Mouse (Mus musculus) heart, embryonic 15.5 days (tissue): Measurements from ENCODE around the gene AC131692.1. TPM values are rescaled to one million over a fixed set of nuclear protein-coding genes. Genes with fewer than 3 reads are reported as not detected.

ENCODE experiments used
- ATAC-seq: fragments of 200-750 bp; cut with Nextera tagmentation; replicated peaks from 2 replicates; pipeline ENCODE4 v1.8.0; 2017; ENCODE audit warnings: low read depth, moderate TSS enrichment; ENCODE audit not compliant: insufficient number of reproducible peaks, insufficient read depth, low FRiP score
- H3K27ac ChIP-seq: fragments of 300-500 bp; sonication (generic); 2 replicates; pipeline ENCODE4 v1.5.1; 2015; ENCODE audit warnings: mild to moderate bottlenecking, inconsistent platforms
- H3K27me3 ChIP-seq: fragments of 300-500 bp; sonication (generic); 2 replicates; pipeline ENCODE4 v1.6.1; 2015; ENCODE audit warnings: inconsistent platforms
- H3K36me3 ChIP-seq: fragments of 300-500 bp; sonication (generic); 2 replicates; pipeline ENCODE4 v1.6.1; 2015; ENCODE audit warnings: mild to moderate bottlenecking, inconsistent platforms
- H3K4me1 ChIP-seq: fragments of 300-500 bp; sonication (generic); replicated peaks from 2 replicates; pipeline ENCODE4 v1.6.1; 2015; ENCODE audit warnings: inconsistent platforms
- H3K4me2 ChIP-seq: fragments of 300-500 bp; sonication (generic); 2 replicates; pipeline ENCODE4 v1.6.1; 2015; ENCODE audit warnings: inconsistent platforms, mild to moderate bottlenecking, moderate library complexity
- H3K4me3 ChIP-seq: fragments of 300-500 bp; sonication (generic); 2 replicates; pipeline ENCODE4 v1.5.1; 2015; ENCODE audit warnings: mild to moderate bottlenecking, inconsistent platforms
- H3K9ac ChIP-seq: fragments of 300-500 bp; sonication (generic); 2 replicates; pipeline ENCODE4 v1.6.1; 2015; ENCODE audit warnings: mild to moderate bottlenecking, inconsistent platforms
- H3K9me3 ChIP-seq: fragments of 300-500 bp; sonication (generic); replicated peaks from 2 replicates; pipeline ENCODE4 v1.6.1; 2016; ENCODE audit warnings: inconsistent platforms
- WGBS: fragments of 180-500 bp; shearing (Covaris S2); methylation state at CpG from one replicate; pipeline ENCODE4 v1.1.7; 2015; ENCODE audit warnings: mixed read lengths; 5-methylcytosine and 5-hydroxymethylcytosine counted together
- polyA plus RNA-seq: library from polyadenylated mRNA; unstranded; fragments of >200 nt; fragmentation: Nextera tagmentation; extraction: Ambion mirVana; gene quantifications from 2 replicates; pipeline ENCODE4 v1.2.1, GENCODE M21; 2015

The AC131692.1 gene
- polyA plus RNA-seq, 1 experiment from 2014 or later: 0.20 TPM

DNA sequence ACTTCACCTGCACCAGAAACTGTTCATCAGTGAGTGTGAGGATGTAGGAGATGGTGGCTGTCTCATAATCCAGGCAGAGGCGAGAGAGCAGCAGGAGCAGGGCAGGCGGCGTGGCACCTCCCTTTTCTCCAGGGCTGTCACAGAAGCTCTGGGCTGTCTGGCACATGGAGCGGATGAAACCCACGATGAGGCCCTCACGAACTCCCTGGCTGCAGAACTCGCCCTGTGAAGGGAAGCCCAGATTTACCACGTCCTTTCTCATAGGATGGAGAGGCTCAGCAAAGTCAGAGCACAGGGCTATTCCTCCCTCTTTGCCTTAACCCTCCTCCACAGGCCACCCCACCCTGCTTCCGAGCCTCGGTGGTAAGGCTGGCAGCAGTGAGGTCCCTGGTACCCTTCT is 24.4 kb upstream of the AC131692.1 start:
- no peak for ATAC-seq
- peaks cover 20% of the 10 kb centered on the region for H3K4me1 ChIP-seq

DNA sequence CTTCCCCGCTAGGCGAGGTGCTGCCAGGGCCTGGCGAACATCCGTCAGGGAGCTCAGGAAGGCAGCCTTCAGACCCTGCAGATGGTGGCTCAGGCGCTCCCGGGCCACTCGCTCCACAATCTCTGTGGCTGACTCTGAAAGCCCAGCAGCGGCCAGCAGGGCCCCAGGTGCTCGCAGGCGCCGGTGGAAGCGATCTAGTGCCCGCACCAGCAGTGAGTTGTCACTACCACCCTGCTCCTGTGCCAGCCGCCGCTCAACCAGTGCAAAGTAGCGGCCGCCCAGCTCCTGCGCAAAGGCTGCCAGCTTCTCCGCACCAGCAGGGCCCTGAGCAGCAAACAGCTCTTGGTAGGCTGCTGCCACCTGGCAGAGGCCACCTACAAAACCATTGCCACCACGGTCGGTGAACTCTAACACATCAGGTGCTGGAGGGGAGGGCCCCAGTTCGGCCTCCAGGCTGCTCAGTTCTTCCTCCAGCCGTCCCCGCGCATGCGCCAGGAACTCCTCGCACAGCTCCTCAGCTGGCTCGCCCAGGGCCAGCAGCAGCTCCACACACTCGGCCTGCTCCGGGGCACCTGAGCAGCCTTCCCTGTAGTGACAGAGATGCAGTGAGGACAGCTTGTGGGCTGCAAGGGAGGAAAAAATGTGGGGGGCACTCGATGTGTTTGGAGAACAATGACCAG is 23.5 kb upstream of the AC131692.1 start:
- Histone ChIP-seq H3K4me2 (no peak overlapping the region), H3K27me3 (no peaks in the 10 kb centered on the region), H3K4me3 (no peak overlapping the region), H3K9me3 (no peaks in the 10 kb centered on the region), H3K9ac (no peak overlapping the region), H3K4me1 (peaks cover 24% of the 10 kb centered on the region), H3K27ac (no peak overlapping the region), H3K36me3 (peaks cover 44% of the 10 kb centered on the region; the same call in 1 of the 2 replicates)
- ATAC-seq: no peak
- WGBS: 85% methylated on average over 31 of the region's 31 CpGs

More for the DNA sequence above, 24.4 kb upstream of the AC131692.1 start:
- no peaks in the 10 kb centered on the region for H3K27me3 ChIP-seq
- H3K9ac ChIP-seq: no peak overlapping the region
- no peak overlapping the region for H3K4me2 ChIP-seq
- H3K4me3 ChIP-seq: no peak overlapping the region
- peaks cover 40% of the 10 kb centered on the region; the same call in 1 of the 2 replicates for H3K36me3 ChIP-seq
- no peaks in the 10 kb centered on the region for H3K9me3 ChIP-seq
- 88% methylated on average over 10 of the region's 10 CpGs for WGBS
- no peak overlapping the region for H3K27ac ChIP-seq

DNA sequence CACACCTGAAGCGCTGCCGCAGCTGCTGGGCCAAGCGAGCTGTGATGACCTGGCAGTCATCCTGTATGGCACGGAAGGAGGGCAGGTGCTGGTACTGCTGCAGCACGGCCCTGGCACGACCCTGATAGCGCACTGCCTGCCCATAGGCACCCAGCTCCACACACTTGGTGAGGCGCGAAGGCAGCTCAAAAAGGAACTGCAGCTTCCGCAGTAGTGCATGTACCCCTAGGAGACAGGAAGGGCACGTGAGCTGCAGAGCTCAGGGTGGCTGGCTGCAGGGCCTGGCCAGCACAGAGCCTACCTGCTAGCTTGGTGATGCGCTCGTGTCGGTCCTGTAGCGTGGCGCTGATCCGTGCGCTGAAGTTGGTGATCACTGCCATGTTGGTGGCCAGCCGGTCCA is 23.0 kb upstream of the AC131692.1 start:
- Histone ChIP-seq H3K36me3 (peaks cover 44% of the 10 kb centered on the region; the same call in 1 of the 2 replicates), H3K4me2 (no peak overlapping the region), H3K9ac (no peak overlapping the region), H3K9me3 (no peaks in the 10 kb centered on the region), H3K27ac (no peak overlapping the region), H3K4me1 (peaks cover 28% of the 10 kb centered on the region), H3K27me3 (no peaks in the 10 kb centered on the region), H3K4me3 (no peak overlapping the region)
- WGBS: 91% methylated on average over 19 of the region's 19 CpGs
- ATAC-seq: no peak

DNA sequence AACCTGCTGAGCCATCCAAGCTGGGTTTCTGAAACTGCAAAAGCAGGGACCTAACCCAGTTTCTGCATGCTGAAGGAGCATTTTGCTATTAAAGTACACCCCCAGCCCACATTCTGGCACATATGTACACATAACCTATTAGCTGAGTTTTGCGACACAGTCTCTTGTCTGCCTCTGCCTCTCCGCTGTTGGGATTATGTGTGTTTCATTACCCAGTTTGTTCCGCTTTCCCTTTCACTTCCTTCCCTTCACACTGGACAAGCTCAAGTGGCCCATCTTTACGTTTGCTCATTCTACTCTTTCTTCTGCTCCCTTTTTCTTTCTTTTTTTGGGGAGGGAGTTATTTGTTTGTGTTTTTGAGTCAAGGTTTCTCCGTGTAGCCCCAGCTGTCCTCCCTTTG is 20.3 kb upstream of the AC131692.1 start:
- no peak for ATAC-seq
- Histone ChIP-seq H3K4me3 (no peak overlapping the region), H3K4me1 (peaks cover 16% of the 10 kb centered on the region), H3K9me3 (no peaks in the 10 kb centered on the region), H3K4me2 (no peak overlapping the region), H3K9ac (no peak overlapping the region), H3K27me3 (no peaks in the 10 kb centered on the region), H3K27ac (no peak overlapping the region), H3K36me3 (peaks cover 40% of the 10 kb centered on the region; the same call in 1 of the 2 replicates)
- WGBS: 85% methylated on average over 5 of the region's 5 CpGs

DNA sequence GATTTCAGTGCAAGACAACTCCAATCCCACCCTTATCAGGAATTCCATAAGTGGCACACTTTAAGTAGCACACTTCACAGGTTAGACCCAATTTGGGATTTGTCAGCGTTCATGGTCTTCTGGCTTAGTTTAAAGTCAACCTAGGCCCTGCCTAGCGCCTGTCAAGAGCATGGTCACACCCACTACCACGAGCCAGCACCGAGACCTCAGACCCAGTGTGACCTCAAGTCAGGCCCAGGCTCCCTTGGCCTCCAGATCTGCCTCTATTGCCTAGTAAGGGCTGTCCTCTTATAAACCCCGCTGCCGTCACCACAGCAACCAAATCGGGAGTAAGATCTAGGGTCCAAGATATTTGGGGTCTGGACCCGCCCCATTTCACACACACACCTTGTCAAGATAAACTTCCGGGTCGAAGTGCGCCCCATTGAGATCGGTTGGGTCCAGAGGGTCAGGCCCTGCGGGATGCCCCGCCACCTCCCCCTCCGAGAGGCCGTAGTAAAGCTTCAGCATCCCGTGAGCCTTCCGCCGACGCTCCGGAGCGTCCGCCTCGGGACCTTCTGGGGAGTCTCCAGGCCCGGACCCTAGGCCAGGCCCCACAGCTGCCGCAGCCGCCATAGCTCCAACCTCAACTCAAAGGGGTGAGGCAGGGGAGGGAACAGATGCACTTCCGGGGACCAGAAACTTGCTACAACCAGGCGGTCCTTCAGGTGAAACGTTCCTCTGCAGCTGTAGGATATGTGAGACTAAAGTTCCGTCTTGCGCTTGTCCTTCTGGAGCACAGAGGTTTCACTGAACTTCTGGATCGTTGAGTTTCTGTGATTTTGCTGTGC is 17.4 kb upstream of the AC131692.1 start, which contains the start of gene Vps51:
Gene Vps51, minus strand, starts transcription at position 668 of the 830 bp plus-strand sequence.
- Histone ChIP-seq H3K27ac (peak within 1 kb of the TSS; percentile 88), H3K27me3 (no peaks in the 10 kb centered on the region), H3K36me3 (peaks cover 37% of the 10 kb centered on the region), H3K9ac (peak within 1 kb of the TSS; percentile 85), H3K9me3 (no peaks in the 10 kb centered on the region), H3K4me2 (peak within 1 kb of the TSS; percentile 85), H3K4me1 (peaks cover 16% of the 10 kb centered on the region), H3K4me3 (peak within 1 kb of the TSS; percentile 90)
- 1% methylated on average over 33 of the region's 33 CpGs for WGBS
- ATAC-seq: peak; percentile 77

DNA sequence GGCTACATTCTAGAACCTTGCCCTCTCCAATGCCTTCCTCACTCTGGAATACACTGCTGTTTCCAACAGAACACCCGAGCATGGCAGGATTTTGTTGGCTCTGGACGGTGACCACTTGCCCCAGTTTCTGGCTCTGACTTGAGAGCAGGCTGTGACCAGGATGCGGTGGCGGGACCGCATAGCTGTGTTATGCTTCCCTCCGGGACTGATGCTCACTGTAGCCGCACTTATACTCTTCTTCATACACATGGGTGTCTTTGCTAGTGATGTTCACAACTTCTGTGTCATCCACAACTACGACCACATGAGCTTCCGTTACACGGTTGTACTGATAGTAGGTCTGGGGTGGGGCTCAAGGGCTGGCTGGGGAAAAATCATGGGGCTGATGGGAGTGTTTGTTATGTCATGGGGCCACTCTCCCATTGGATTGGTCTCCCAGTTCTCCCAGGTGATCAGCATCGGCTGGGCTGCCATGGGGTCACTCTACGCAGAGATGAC is 14.2 kb upstream of the AC131692.1 start, which contains the start of gene Tmem262:
Gene Tmem262, plus strand, starts transcription at position 51 of the 498 bp plus-strand sequence.
- Histone ChIP-seq H3K4me1 (peaks cover 26% of the 10 kb centered on the region), H3K27ac (no peak within 1 kb of the TSS), H3K4me2 (no peak within 1 kb of the TSS), H3K36me3 (peaks cover 32% of the 10 kb centered on the region), H3K9me3 (no peaks in the 10 kb centered on the region), H3K27me3 (no peaks in the 10 kb centered on the region), H3K4me3 (no peak within 1 kb of the TSS), H3K9ac (no peak within 1 kb of the TSS)
- WGBS: 89% methylated on average over 12 of the region's 12 CpGs
- ATAC-seq: no peak

DNA sequence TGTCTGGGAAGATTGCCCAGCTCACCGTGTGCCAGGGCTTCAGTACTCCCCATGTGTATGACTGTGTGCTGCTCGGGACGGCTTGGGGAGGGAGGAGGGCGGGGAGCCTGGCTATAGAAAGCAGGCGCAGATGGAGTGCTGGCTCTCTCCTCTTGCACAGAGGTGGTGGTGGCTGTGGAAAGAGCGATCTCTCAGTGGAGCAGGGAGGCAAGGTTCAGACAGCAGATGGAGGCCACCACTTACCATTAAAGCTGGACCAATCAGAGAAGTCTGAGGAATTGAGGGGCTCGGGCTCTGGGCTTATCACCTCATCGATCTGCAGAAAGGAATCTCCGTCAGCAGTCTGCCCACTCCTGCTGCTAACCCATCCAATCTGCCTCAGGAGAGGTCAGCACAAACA is 12.1 kb upstream of the AC131692.1 start, which contains the start of gene Gm28374:
Gene Gm28374, minus strand, starts transcription at position 101 of the 400 bp plus-strand sequence.
- Histone ChIP-seq H3K27me3 (no peaks in the 10 kb centered on the region), H3K9ac (no peak within 1 kb of the TSS), H3K4me1 (peaks cover 27% of the 10 kb centered on the region), H3K27ac (no peak within 1 kb of the TSS), H3K36me3 (peaks cover 34% of the 10 kb centered on the region), H3K4me3 (no peak within 1 kb of the TSS), H3K4me2 (no peak within 1 kb of the TSS), H3K9me3 (no peaks in the 10 kb centered on the region)
- no peak for ATAC-seq
- WGBS: 86% methylated on average over 9 of the region's 9 CpGs

DNA sequence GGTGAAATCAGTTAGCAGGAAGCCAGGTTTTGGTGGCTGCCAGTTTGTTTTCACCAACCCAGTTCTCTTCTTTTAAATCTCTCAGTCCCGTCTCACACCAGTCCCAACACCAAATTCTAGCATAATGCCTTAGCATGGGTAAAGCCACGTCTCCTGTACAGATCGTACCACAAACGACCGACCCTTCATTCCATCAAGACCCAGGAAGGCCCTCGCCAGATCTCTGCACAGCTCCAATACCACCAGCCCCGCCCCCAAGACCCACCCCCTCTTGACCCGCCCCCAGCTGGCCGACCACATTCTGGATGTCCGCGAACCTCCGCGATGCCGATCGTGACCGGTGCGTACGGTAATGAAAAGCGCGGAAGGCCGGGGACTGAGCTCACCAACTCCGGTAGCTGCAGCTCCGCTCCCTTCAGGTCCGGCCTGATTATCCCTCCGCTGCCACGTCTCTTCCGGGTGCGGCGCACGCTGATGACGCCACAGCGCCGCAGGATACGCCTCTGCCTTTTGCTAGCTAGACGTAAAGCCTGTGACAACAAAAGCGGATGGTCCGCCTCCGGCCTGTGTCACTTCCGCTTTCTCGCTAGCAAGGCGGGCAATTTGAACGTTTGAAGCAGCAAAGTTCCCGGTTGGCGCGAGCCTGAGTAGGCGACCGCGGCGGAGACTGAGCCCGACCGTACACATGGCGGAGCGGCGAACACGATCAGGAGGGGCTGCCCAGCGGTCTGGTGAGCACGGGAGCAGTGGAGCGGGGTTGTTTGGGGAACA is 9.6 kb upstream of the AC131692.1 start, which contains the start of the genes Zfpl1 and Cdca5:
Gene Zfpl1, minus strand, starts transcription at position 479 of the 771 bp plus-strand sequence.
Gene Cdca5, plus strand, starts transcription at position 506 of the 771 bp plus-strand sequence.
- no peaks in the 10 kb centered on the region for H3K27me3 ChIP-seq
- peak within 1 kb of the TSS; percentile 94 for H3K4me2 ChIP-seq
- peak within 1 kb of the TSS; percentile 66 for H3K27ac ChIP-seq
- peaks cover 41% of the 10 kb centered on the region for H3K36me3 ChIP-seq
- H3K9me3 ChIP-seq: no peaks in the 10 kb centered on the region
- H3K4me1 ChIP-seq: peaks cover 23% of the 10 kb centered on the region
- ATAC-seq: peak; percentile 88
- WGBS: under 1% methylated on average over 58 of the region's 58 CpGs
- peak within 1 kb of the TSS; percentile 72 for H3K9ac ChIP-seq
- peak within 1 kb of the TSS; percentile 87 for H3K4me3 ChIP-seq

DNA sequence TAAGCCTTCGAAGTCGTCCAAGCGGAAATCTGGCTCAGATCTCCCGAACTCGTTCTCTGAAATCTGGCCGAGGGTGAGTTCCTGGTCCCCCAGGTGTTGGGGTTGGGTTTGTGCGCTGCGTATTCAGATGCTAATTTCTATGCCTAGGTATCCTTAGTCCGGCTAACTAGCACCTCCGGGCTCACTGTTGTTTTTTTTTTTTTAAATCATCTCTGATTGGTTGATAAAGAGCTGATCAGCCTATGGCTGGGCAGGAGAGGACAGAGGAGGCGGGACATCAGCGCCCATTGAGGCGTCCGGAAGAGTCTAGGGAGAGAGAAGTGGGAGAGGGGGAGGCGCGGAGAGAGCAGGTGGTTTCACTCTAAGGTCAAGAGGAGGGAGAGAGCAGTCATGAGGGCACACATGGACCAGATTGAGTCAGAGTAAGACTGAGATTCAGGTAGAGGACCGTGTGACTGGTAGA is 8.8 kb upstream of the AC131692.1 start:
- whole genome bisulfite sequencing: under 1% methylated on average over 17 of the region's 17 CpGs
- peak overlapping the region; percentile 94 for H3K4me2 ChIP-seq
- H3K36me3 ChIP-seq: peaks cover 43% of the 10 kb centered on the region
- H3K27me3 ChIP-seq: no peaks in the 10 kb centered on the region
- H3K4me1 ChIP-seq: peaks cover 23% of the 10 kb centered on the region
- H3K27ac ChIP-seq: peak overlapping the region; percentile 66
- peak overlapping the region; percentile 72 for H3K9ac ChIP-seq
- no peaks in the 10 kb centered on the region for H3K9me3 ChIP-seq
- H3K4me3 ChIP-seq: peak overlapping the region; percentile 87
- ATAC-seq: peak; percentile 54

DNA sequence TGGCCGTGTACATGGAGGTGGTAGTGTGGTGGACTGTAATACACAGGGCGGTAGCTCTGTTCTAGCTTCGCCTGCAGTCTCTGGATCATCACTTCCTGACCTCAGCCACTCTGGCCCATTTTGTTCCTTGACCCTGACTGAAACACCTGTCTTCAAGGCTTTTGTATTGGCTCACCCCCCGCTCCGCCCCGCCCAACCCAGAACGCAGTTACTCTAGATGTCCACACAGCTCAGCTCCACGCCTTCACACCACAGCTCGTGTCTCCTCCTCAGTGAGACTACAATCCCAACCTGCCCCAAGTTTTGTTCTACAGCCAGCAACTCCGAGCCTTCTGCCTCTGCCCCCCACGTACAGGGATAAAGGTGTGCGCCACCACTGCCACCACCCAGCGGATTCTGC is 5.4 kb upstream of the AC131692.1 start:
- 93% methylated on average over 13 of the region's 13 CpGs for WGBS
- Histone ChIP-seq H3K4me1 (peaks cover 18% of the 10 kb centered on the region), H3K27ac (no peak overlapping the region), H3K9me3 (no peaks in the 10 kb centered on the region), H3K9ac (no peak overlapping the region), H3K36me3 (peaks cover 36% of the 10 kb centered on the region), H3K4me3 (no peak overlapping the region), H3K4me2 (no peak overlapping the region), H3K27me3 (no peaks in the 10 kb centered on the region)
- no peak for ATAC-seq
